Mouse (Mus musculus) adrenal gland, adult 2 months (tissue): ENCODE measurements around the gene Olfr1393. TPM values are rescaled to one million over a fixed set of nuclear protein-coding genes. Genes with fewer than 3 reads are reported as not detected.
"Not testable (repeated sequence)": the region's sequence is repeated elsewhere in the genome, so short reads cannot be mapped to it uniquely, and the experiment has no call there.

Source experiments
- DNase-seq: peaks from one replicate; pipeline ENCODE4 v3.0.0; 2021
- polyA plus RNA-seq: library from polyadenylated mRNA; depleted of rRNA; stranded (reverse); fragments of >200 nt; gene quantifications from 2 replicates; pipeline ENCODE4 v1.2.3, GENCODE M21; 2012
- total RNA-seq, 2 experiments: library from RNA; stranded (reverse); gene quantifications; 2 replicates each; pipeline ENCODE4 v1.2.3; 2021

Olfr1393 gene
- total and polyA plus RNA-seq, 3 experiments: 0.32 TPM; not detected in 2

DNA sequence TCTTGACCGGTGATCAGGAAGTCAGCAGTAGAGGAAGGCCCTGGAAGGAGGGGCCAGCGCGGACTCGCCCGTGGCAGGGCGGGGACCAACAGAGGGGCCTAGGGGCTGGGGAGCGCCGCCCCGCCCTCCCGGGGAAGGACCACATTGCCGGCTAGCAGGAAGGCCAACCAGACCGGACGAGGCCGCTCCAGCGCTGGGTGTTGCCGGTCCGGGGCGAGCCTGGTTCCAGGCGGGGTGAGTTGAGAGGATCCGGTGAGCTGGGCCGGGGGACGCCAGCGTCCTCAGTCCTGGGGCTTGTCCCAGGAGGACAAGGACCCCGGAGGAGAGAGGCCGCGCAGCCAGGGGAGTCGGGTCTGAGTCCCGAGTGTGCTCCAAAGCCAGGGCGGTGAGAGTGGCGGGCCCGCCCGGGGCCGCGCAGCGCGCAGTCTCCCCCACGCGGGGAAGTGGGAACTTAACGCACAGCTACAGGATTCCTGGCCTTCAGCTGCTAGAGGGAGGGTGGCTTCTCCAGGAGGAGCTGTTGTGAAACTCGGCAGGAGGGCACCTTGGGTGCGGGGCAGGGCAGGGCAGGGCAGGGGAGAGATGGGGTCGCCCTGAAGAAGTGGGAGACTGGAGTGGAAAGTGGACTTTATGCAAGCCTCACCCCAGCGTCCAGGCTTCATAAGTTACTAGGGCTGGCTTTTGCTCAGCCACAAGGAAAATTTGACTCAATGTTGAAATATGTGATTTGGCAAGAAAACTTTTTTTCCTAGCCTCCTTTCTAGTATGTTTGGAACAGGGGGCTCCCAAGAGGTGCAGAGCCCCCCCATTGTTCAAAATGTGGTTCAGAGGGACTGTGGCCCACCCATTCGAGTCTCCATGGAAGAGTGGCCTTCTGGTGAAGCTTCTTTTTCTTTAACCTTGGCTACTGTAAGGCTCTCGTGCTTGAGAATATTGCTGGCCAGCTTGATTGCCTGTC, 27.4 kb upstream of the Olfr1393 start:
- peak; percentile 96 for DNase-seq

DNA sequence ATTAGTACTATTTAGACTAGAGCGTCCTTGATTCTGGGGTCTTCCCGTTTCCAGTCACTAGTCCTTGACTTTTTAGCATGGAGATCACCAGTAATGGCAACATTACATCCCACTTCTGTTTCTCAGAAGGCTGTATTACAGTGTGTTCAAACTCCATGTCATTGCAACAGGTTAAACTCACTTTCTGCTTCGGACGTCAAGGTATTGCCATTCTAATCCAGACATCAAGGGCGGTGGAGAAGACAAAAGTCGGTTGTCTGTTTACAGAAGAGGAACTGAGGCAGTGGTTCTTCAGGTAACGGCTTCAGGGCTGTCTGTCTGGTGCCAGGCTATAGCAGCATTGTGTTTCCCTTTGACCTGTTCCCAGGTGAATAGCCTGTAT, 26.7 kb upstream of the Olfr1393 start:
- DNase-seq: no peak

GRCm38 (mm10) chr11:49252048-49252447, 26.1 kb upstream of the Olfr1393 start:
- DNase-seq: no peak

- no peak for DNase-seq
These were observed 25.1 kb upstream of the Olfr1393 start for GRCm38 (mm10) chr11:49253035-49253434.

DNA sequence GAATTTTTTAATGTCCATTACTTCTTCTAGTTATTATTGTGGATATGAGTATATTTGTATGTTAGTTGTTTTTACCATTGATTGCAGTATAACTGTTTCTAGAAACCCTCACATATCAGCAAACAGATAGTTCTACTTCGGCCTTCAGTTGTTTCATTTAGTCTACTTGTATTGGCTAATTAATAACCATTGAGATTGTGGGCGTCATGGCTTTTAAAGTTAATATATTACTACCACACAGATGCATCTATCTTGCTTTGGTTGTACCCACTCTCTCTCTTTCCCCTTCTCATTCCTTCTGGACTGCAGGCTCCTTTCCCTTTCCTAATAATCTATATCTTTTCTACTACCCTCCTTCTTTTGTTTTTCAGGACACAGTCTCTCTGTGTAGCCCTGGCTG, 18.8 kb upstream of the Olfr1393 start:
- DNase-seq: no peak

GRCm38 (mm10) chr11:49259829-49260228, 18.3 kb upstream of the Olfr1393 start:
- no peak for DNase-seq

DNA sequence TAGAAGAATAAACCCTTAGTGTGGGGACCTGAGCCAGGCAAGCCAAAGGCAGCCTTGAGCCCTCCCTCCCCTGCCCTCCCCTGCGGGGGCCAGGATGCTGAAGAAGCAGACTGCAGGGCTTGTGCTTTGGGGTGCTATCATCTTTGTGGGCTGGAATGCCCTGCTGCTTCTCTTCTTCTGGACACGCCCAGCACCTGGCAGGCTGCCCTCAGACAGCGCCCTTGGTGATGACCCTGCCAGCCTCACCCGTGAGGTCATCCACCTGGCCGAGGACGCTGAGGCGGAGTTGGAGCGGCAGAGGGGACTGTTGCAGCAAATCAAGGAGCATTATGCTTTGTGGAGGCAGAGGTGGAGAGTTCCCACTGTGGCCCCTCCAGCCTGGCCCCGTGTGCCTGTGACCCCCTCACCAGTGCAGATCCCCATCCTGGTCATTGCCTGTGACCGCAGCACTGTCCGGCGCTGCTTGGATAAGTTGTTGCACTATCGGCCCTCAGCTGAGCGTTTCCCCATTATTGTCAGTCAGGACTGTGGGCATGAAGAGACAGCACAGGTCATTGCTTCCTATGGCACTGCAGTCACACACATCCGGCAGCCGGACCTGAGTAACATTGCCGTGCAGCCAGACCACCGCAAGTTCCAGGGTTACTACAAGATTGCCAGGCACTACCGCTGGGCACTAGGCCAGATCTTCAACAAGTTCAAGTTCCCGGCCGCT, 17.3 kb upstream of the Olfr1393 start:
- DNase-seq: peak; percentile 94

GRCm38 (mm10) chr11:49261313-49261855, 16.7 kb upstream of the Olfr1393 start:
- DNase-seq: no peak

DNA sequence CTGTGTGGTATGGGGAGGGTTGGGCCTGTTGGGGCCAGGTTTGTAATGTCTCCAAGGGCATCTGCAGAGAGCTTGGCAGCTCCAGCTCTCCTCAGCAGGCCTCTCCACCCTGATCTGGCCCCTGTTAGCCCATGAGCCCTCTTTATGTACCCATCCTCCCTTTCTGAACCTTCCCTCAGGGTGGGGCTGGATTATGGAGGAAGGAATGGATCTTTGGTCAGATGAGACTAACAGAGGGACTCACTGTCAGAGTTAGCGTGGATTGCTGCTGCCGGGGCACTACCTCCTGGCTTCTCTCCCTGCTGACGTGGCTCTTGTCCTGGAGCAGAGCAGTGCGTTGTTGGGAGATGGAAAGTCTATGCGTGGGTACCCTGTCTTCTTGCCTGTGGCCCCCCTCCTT, 15.8 kb upstream of the Olfr1393 start:
- DNase-seq: no peak

DNA sequence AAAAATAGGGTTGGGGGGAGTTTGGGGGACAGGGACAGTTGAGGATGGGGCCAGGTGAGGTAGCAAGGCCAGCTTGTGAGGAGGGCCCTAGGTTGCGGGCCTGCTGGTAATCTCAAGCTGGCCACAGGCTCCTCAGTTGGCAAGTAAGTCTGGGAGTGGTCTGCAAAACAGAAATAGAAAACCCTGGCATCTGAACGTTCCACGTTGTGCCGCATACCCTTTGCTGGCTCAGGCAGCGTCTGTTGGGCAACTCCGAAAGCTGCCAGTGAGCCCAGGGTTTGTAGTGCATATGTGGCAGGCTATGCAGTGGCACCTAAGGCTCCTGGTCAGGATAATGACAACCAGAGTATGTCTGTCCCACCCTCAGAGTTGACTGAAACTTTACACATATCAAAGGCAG, 15.0 kb upstream of the Olfr1393 start:
- DNase-seq: no peak

- DNase-seq: no peak
These were observed 14.0 kb upstream of the Olfr1393 start for GRCm38 (mm10) chr11:49264081-49264480.

- DNase-seq: no peak
These were observed 13.5 kb upstream of the Olfr1393 start for GRCm38 (mm10) chr11:49264622-49265021.

DNA sequence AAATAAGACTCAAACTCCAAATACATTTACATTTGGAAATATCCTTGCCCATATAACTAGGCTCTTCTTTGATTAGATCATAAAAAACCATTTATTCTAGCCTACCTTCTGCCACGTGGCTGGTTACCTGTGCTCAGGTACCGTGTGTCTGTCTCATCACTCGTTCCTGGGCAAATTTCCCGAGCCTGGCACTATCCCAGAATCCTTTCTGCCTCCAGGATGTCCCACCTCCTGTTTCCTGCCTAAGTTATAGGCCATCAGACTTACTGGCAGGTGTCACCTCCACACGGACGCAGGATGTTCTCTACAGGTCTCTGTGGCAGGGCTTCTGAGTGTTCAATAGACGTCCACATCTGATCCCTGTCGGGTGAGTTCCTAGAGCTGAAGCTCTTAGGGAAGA, 13.0 kb upstream of the Olfr1393 start:
- DNase-seq: no peak

DNA sequence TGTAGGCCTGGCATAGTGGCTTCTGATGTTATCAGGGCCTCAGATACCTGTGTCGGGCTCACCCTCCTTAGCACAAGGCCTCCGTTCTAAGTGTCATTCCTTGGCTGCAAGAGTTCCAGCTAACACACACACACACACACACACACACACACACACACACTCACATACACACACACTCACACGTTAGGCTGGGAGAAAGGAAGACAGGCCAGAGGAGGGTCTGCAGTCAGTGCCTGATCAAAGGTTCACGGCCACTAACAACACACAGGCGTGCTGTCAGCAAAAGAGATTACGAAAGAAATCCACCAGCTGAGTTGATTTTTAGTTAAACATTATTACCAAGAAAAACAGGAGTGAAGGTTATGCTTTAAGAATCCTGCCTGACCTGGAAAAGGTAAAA, 11.4 kb upstream of the Olfr1393 start:
- no peak for DNase-seq

- no peak for DNase-seq
These were observed 10.8 kb upstream of the Olfr1393 start for GRCm38 (mm10) chr11:49267316-49267715.

DNA sequence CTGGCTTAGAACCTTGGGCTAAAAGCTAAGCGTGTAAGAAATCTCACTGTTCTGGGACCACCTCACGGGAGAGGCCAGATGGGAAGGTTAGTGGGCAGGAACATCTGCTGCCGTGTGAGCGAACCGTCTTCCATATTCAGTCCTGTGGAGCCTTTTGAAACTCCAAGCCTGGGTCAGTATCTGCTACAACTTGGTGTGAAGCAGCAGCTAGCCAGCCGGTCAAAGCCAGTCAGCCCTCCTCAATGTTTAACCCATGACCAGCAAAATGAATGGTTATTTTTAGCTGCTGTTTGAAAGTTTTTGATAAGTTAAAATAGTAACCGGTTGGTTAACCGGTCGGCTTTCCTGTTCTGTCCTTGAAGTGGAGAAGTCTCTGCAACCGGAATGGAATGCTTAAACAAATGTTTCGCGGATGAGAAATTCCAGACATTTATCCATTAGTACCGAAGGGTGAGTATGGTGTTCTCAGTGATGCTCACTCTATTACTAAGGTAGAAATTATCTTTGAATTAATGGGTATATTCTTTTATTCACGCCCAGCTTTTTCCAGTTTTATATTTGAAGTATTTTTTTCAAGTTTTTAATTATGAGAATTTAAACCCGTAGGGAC, 10.0 kb upstream of the Olfr1393 start:
- no peak for DNase-seq

DNA sequence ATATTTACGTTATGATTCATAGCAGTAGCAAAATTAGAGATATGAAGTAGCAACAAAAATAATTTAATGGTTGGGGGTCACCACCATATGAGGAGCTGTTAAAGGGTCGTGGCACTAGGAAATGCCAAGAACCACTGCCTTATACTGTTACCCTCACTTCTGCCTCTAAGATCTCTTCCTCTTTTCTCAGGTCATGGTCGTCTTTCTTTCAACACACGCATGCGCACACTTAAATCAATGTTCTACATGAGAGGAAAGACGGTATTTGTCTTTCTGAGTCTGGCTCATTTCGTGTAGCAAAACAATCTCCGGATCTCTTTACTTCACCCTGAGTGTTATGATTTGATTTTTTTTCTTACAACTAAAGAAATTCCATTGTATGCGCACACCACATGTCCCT, 8.3 kb upstream of the Olfr1393 start:
- DNase-seq: no peak

- DNase-seq: no peak
These were observed 7.7 kb upstream of the Olfr1393 start for GRCm38 (mm10) chr11:49270368-49270767.

- DNase-seq: peak; percentile 51
These were observed 6.8 kb upstream of the Olfr1393 start for GRCm38 (mm10) chr11:49271334-49271733.

DNA sequence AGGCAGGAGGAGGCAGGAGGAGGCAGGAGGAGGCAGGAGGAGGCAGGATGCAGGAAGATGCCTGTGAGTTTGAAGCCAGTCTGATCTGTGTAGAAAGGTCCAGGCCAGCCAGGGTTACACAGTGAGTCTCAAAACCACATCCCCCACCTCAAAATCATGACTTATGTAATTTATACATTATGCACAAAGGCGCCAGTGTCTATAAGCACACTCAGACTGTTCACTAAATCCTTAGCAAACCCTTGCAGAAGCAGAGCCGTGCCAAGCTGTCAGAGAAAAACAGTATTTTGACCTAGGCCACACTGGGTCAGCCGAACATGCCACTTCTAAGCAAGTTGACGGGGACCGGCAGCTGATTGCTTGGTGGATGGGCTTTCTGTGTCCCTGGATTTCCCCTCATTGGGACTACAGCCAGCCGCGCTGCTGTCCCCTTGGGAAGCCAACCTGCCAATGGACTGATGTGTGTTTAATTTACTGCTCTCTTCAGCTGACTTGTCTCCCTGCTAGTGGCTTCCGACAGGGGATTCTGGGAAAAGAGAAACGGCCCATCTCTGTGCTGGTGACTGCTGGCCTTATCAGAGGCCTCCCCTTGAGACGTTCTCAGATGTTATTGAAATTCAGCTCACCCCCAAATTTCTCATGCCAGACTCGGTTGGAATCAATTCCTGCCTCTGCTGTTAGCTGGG, 4.1 kb upstream of the Olfr1393 start:
- DNase-seq: no peak

- not testable (repeated sequence) for DNase-seq
These were observed 6.9 kb downstream of the Olfr1393 start, which contains the start of gene Olfr1392 for GRCm38 (mm10) chr11:49284982-49285381. Gene Olfr1392, plus strand, starts transcription at chr11:49285282.

DNA sequence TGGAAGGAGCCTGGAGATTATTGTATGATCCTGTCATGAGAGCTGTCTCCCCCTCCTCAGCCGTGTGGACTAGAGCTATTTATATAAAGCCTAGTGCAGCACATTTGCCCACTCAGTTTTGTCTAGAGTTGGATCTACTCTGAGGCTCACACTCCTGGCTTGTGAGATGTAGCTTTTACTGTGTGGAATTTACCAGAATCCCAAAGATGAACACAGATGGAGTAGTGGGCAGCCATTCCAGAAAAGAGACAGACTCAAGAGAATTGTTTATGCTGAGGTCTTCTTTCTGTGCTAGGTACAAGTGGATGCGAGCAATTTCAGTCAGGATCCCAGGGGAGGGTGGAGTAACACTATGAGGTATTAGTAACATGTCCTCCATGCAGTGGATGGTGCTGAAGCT, 9.1 kb downstream of the Olfr1393 start:
- DNase-seq: no peak
